Mouse (Mus musculus): ENCODE results near the gene Itpr3.

DNA sequence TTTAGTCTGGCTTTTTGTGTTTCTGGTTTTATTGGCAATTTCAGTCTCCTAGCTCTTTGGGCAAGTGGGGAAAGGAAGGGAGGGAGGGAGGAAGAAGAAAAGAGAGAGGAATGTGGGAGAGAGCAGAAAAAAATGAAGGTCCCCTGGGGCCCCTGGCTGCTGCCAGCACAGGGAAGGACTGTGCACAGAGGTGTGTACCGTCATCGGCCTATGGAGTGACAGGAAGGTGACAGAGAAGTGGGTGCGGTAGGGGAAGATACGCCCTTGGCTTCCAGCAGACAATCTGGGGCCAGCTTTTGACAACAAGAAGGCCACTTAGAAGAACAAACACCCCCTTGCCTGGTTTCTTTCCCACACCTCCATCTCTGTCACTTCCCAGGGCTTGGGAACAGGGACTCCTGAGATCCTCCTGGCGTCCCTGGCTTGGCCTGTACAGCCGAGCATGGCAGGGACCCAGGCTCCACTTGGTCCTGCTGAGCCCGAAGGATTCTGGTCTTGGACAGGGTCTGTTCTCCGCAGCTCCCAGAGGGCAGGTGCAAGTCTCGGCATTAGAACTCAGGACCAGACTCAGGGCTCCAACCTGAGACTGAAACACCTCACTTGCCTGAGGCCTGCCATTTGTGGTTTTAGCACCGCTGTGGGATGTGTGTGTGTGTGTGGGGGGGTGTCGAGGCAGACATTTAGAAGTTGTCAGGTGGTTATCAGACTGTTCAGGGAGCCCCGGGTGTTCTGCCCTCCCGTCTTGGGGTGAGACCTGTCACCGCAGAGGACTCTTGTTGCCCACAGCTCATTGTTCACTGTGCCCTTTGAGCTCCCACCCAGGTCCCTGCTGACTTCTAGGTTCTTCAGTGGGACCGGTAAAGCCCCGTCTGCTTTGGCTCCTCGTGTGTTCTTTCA lies 18.0 kb downstream of the Itpr3 start:
- TF ChIP-seq CTCF (IDR thresholded peaks at IDR 0.05; ENCODE audit: extremely low read depth, insufficient read depth, low read length) (no peak), POLR2A (IDR thresholded peaks at IDR 0.05; ENCODE audit: extremely low read depth, insufficient read depth, low read length) (no peak)

Data from cortical plate, adult 2 months (tissue).